Mouse (Mus musculus) limb, embryonic 11.5 days (tissue): Measurements from ENCODE around the gene Igfn1. TPM values are rescaled to one million over a fixed set of nuclear protein-coding genes. Genes with fewer than 3 reads are reported as not detected.

Source experiments
- ATAC-seq: fragments of 200-750 bp; cut with Nextera tagmentation; 2 replicates; pipeline ENCODE4 v1.8.0; 2017; ENCODE audit warnings: low read depth; ENCODE audit not compliant: insufficient number of reproducible peaks, low FRiP score, low TSS enrichment
- DNase-seq: peaks from one replicate; pipeline ENCODE4 v3.0.0-alpha.2; 2015; ENCODE audit warnings: low spot score
- H3K27ac ChIP-seq: fragments of 300-500 bp; sonication (generic); replicated peaks from 2 replicates; pipeline ENCODE4 v1.5.1; 2014; ENCODE audit warnings: low read depth, mild to moderate bottlenecking, low read length
- H3K27me3 ChIP-seq: fragments of 300-500 bp; sonication (generic); 2 replicates; pipeline ENCODE4 v1.6.1; 2014; ENCODE audit warnings: mild to moderate bottlenecking, low read length, mixed read lengths; ENCODE audit not compliant: control insufficient read depth, insufficient read depth
- H3K36me3 ChIP-seq: fragments of 300-500 bp; sonication (generic); 2 replicates; pipeline ENCODE4 v1.6.1; 2014; ENCODE audit warnings: mild to moderate bottlenecking, low read length, moderate library complexity, mixed read lengths; ENCODE audit not compliant: control insufficient read depth, insufficient read depth
- H3K4me1 ChIP-seq: fragments of 300-500 bp; sonication (generic); 2 replicates; pipeline ENCODE4 v1.6.1; 2014; ENCODE audit warnings: low read length, mixed read lengths; ENCODE audit not compliant: control insufficient read depth, insufficient read depth
- H3K4me2 ChIP-seq: fragments of 300-500 bp; sonication (generic); 2 replicates; pipeline ENCODE4 v1.6.1; 2014; ENCODE audit warnings: low read depth, mild to moderate bottlenecking, moderate library complexity; ENCODE audit not compliant: severe bottlenecking
- H3K4me3 ChIP-seq: fragments of 300-500 bp; sonication (generic); 2 replicates; pipeline ENCODE4 v1.5.1; 2014; ENCODE audit warnings: low read depth, low read length
- H3K9ac ChIP-seq: fragments of 300-500 bp; sonication (generic); 2 replicates; pipeline ENCODE4 v1.6.1; 2014; ENCODE audit warnings: mild to moderate bottlenecking, low read length
- H3K9me3 ChIP-seq: fragments of 300-500 bp; sonication (generic); 2 replicates; pipeline ENCODE4 v1.6.1; 2016; ENCODE audit warnings: low read length; ENCODE audit not compliant: control insufficient read depth
- WGBS: fragments of 180-500 bp; shearing (Covaris S2); extraction: QIAGEN DNeasy Blood & Tissue Kit; methylation state at CpG from one replicate; pipeline ENCODE4 v1.1.7; 2014; 5-methylcytosine and 5-hydroxymethylcytosine counted together
- polyA plus RNA-seq: library from polyadenylated mRNA; unstranded; fragments of >200 nt; fragmentation: Nextera tagmentation; extraction: Ambion mirVana; gene quantifications from 2 replicates; pipeline ENCODE4 v1.2.1, GENCODE M21; 2014

Gene Igfn1
- polyA plus RNA-seq, 1 experiment from 2014 or later, result 0.13 TPM

GRCm38 (mm10) chr1:135963177-135963576 lies 43.0 kb downstream of the Igfn1 start:
- Histone ChIP-seq H3K4me3 (no peak overlapping the region), H3K4me1 (no peaks in the 10 kb centered on the region), H3K4me2 (no peak overlapping the region), H3K27me3 (no peaks in the 10 kb centered on the region), H3K36me3 (no peaks in the 10 kb centered on the region), H3K9ac (no peak overlapping the region), H3K27ac (no peak overlapping the region), H3K9me3 (no peaks in the 10 kb centered on the region)
- WGBS, result 74% methylated on average over 5 of the region's 5 CpGs
- ATAC-seq (no peak), DNase-seq (no peak)

GRCm38 (mm10) chr1:135958483-135958882 lies 47.7 kb downstream of the Igfn1 start:
- DNase-seq (peak; percentile 28), ATAC-seq (no peak)
- no peak overlapping the region for H3K4me2 ChIP-seq
- H3K4me3 ChIP-seq, result no peak overlapping the region
- 49% methylated on average over 4 of the region's 4 CpGs for WGBS
- no peaks in the 10 kb centered on the region for H3K9me3 ChIP-seq
- no peaks in the 10 kb centered on the region for H3K27me3 ChIP-seq
- no peak overlapping the region for H3K9ac ChIP-seq
- no peaks in the 10 kb centered on the region for H3K36me3 ChIP-seq
- H3K27ac ChIP-seq, result no peak overlapping the region
- no peaks in the 10 kb centered on the region for H3K4me1 ChIP-seq

DNA sequence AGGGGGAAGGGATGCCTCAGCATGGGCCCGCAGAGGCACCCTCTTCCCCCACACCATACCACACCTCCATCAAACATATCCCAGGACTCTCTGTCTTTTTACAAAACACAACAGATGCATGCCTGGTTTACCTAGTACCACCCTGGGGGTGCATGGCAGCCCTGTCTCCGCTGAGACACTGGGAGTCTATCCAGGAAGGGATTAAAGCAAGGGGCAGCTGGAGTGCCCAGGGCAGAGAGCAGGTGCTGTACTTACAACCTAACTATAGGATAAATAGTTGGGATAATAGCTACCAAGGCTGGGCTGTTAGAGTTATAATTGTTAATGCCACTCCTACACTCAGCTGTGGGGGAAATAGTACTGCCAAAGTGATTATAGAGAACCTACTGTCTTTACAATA lies 57.3 kb downstream of the Igfn1 start:
- no peaks in the 10 kb centered on the region for H3K27me3 ChIP-seq
- H3K36me3 ChIP-seq, result no peaks in the 10 kb centered on the region
- no peak for ATAC-seq
- no peak overlapping the region for H3K27ac ChIP-seq
- no peak overlapping the region for H3K9ac ChIP-seq
- no peak for DNase-seq
- no peaks in the 10 kb centered on the region for H3K9me3 ChIP-seq
- no peaks in the 10 kb centered on the region for H3K4me1 ChIP-seq
- no peak overlapping the region for H3K4me3 ChIP-seq
- WGBS, result 63% methylated on average over 2 of the region's 2 CpGs
- H3K4me2 ChIP-seq, result no peak overlapping the region

- H3K4me2 ChIP-seq, result no peak overlapping the region
- no peak overlapping the region for H3K9ac ChIP-seq
- H3K27ac ChIP-seq, result no peak overlapping the region
- H3K9me3 ChIP-seq, result no peaks in the 10 kb centered on the region
- H3K27me3 ChIP-seq, result no peaks in the 10 kb centered on the region
- DNase-seq (no peak), ATAC-seq (no peak)
- H3K4me3 ChIP-seq, result no peak overlapping the region
- no peaks in the 10 kb centered on the region for H3K4me1 ChIP-seq
- no peaks in the 10 kb centered on the region for H3K36me3 ChIP-seq
- WGBS, result 79% methylated on average over 4 of the region's 4 CpGs
Observed at GRCm38 (mm10) chr1:135946247-135946646, 59.9 kb downstream of the Igfn1 start.

- no peak for ATAC-seq
- 9% methylated on average over 7 of the region's 7 CpGs for WGBS
- Histone ChIP-seq H3K36me3 (no peaks in the 10 kb centered on the region), H3K4me1 (no peaks in the 10 kb centered on the region), H3K27ac (no peak overlapping the region), H3K9me3 (no peaks in the 10 kb centered on the region), H3K27me3 (no peaks in the 10 kb centered on the region), H3K4me3 (no peak overlapping the region), H3K4me2 (no peak overlapping the region), H3K9ac (no peak overlapping the region)
- DNase-seq, result peak; percentile 52
Observed at GRCm38 (mm10) chr1:135945711-135946110, 60.4 kb downstream of the Igfn1 start.

- no peaks in the 10 kb centered on the region for H3K36me3 ChIP-seq
- no peak overlapping the region for H3K9ac ChIP-seq
- H3K4me3 ChIP-seq, result no peak overlapping the region
- no peaks in the 10 kb centered on the region for H3K27me3 ChIP-seq
- no peaks in the 10 kb centered on the region for H3K9me3 ChIP-seq
- ATAC-seq, result no peak; the same call in 1 of the 2 replicates
- H3K4me1 ChIP-seq, result no peaks in the 10 kb centered on the region
- no peak overlapping the region for H3K4me2 ChIP-seq
- H3K27ac ChIP-seq, result no peak overlapping the region
- DNase-seq, result peak; percentile 85
- WGBS, result 44% methylated on average over 12 of the region's 12 CpGs
Observed at GRCm38 (mm10) chr1:135944526-135945259, 61.4 kb downstream of the Igfn1 start.

- H3K36me3 ChIP-seq, result no peaks in the 10 kb centered on the region
- DNase-seq, result no peak
- no peak for ATAC-seq
- H3K4me3 ChIP-seq, result no peak overlapping the region
- no peak overlapping the region for H3K27ac ChIP-seq
- no peak overlapping the region for H3K4me2 ChIP-seq
- WGBS, result 100% methylated on average over 2 of the region's 2 CpGs
- no peak overlapping the region for H3K9ac ChIP-seq
- H3K27me3 ChIP-seq, result no peaks in the 10 kb centered on the region
- H3K4me1 ChIP-seq, result no peaks in the 10 kb centered on the region
- H3K9me3 ChIP-seq, result no peaks in the 10 kb centered on the region
Observed at GRCm38 (mm10) chr1:135943713-135944112, 62.4 kb downstream of the Igfn1 start.

DNA sequence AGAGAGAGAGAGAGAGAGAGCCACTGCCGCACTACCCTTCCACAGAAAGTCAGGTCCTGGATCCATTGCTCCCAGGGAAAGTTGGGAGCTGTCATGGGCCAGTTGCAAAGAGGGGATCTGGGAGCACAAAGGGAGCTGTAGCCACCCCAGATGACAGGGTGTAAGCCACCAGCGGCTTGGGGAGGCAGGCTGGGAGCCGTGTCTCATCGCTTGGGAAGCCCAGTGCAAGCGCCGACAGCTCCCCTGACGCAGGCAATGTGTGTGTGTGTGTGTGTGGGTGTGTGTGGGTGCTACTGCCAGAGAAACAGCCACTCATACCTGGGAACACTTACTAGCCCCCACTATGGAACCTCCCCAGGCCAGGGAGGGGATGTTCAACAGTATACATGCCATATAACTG lies 64.0 kb downstream of the Igfn1 start:
- Histone ChIP-seq H3K9me3 (no peaks in the 10 kb centered on the region), H3K27me3 (no peaks in the 10 kb centered on the region), H3K9ac (no peak overlapping the region), H3K4me3 (no peak overlapping the region), H3K36me3 (no peaks in the 10 kb centered on the region), H3K27ac (no peak overlapping the region), H3K4me2 (no peak overlapping the region), H3K4me1 (no peaks in the 10 kb centered on the region)
- ATAC-seq (no peak), DNase-seq (no peak)
- WGBS, result 25% methylated on average over 7 of the region's 7 CpGs
